Mouse (Mus musculus): ENCODE measurements around the gene 9530068E07Rik. TPM values are rescaled to one million over a fixed set of nuclear protein-coding genes. Genes with fewer than 3 reads are reported as not detected.

9530068E07Rik gene
- polyA plus RNA-seq, 1 experiment from 2014 or later, result 165 TPM

- Histone ChIP-seq H3K4me3 (no peak overlapping the region), H3K9me3 (no peaks in the 10 kb centered on the region), H3K27ac (replicated peaks) (no peak overlapping the region), H3K4me1 (peaks cover 10% of the 10 kb centered on the region), H3K27me3 (replicated peaks; ENCODE audit: low read depth, poor library complexity, severe bottlenecking) (no peaks in the 10 kb centered on the region), H3K36me3 (replicated peaks) (no peaks in the 10 kb centered on the region)
- no peak for DNase-seq (ENCODE audit: low spot score)
- WGBS, result 92% methylated on average over 5 of the region's 5 CpGs
Measured at GRCm38 (mm10) chr11:52435466-52435865, 39.2 kb downstream of the 9530068E07Rik start.

DNA sequence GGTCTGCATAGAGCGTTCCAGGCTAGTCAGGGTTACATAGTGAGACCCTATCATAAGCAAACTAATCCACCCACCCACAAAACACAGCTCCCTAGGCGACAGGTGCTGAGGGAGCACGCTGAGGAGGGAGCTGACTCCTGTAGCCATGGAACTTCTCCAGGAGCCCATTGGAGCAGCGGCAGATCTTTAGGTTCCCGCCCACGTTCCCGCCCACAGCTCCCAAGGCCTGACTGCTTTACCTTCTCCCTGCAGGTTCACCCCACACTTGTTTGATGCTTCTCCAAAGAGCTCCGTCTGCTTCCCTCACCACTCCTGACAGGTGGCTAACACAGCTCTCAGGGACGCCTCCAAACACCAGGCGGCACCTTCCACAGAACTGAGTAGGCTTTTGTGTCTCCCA lies 40.9 kb downstream of the 9530068E07Rik start:
- peak overlapping the region; percentile 29; the same call in 1 of the 2 replicates for H3K4me3 ChIP-seq
- WGBS, result 23% methylated on average over 10 of the region's 10 CpGs
- no peak overlapping the region for H3K27ac ChIP-seq (replicated peaks)
- DNase-seq (ENCODE audit: low spot score), result peak; percentile 27
- no peaks in the 10 kb centered on the region for H3K9me3 ChIP-seq
- H3K27me3 ChIP-seq (replicated peaks; ENCODE audit: low read depth, poor library complexity, severe bottlenecking), result no peaks in the 10 kb centered on the region
- H3K36me3 ChIP-seq (replicated peaks), result no peaks in the 10 kb centered on the region
- peaks cover 19% of the 10 kb centered on the region for H3K4me1 ChIP-seq

GRCm38 (mm10) chr11:52441096-52441495 lies 44.9 kb downstream of the 9530068E07Rik start:
- H3K9me3 ChIP-seq, result no peaks in the 10 kb centered on the region
- no peak for DNase-seq (ENCODE audit: low spot score)
- 76% methylated on average over 2 of the region's 2 CpGs for WGBS
- H3K36me3 ChIP-seq (replicated peaks), result no peaks in the 10 kb centered on the region
- peaks cover 19% of the 10 kb centered on the region for H3K4me1 ChIP-seq
- H3K27me3 ChIP-seq (replicated peaks; ENCODE audit: low read depth, poor library complexity, severe bottlenecking), result no peaks in the 10 kb centered on the region
- H3K4me3 ChIP-seq, result no peak overlapping the region
- no peak overlapping the region for H3K27ac ChIP-seq (replicated peaks)

GRCm38 (mm10) chr11:52447242-52447641 lies 51.0 kb downstream of the 9530068E07Rik start:
- no peak for DNase-seq (ENCODE audit: low spot score)
- Histone ChIP-seq H3K27me3 (replicated peaks; ENCODE audit: low read depth, poor library complexity, severe bottlenecking) (no peaks in the 10 kb centered on the region), H3K4me3 (no peak overlapping the region), H3K27ac (replicated peaks) (no peak overlapping the region), H3K9me3 (no peaks in the 10 kb centered on the region), H3K36me3 (replicated peaks) (no peaks in the 10 kb centered on the region), H3K4me1 (no peaks in the 10 kb centered on the region)
- WGBS, result 68% methylated on average over 4 of the region's 4 CpGs

GRCm38 (mm10) chr11:52449004-52449403 lies 52.8 kb downstream of the 9530068E07Rik start:
- no peak overlapping the region for H3K4me3 ChIP-seq
- 53% methylated on average over 3 of the region's 3 CpGs for WGBS
- H3K36me3 ChIP-seq (replicated peaks), result no peaks in the 10 kb centered on the region
- no peaks in the 10 kb centered on the region for H3K27me3 ChIP-seq (replicated peaks; ENCODE audit: low read depth, poor library complexity, severe bottlenecking)
- no peaks in the 10 kb centered on the region for H3K9me3 ChIP-seq
- H3K4me1 ChIP-seq, result no peaks in the 10 kb centered on the region
- no peak overlapping the region for H3K27ac ChIP-seq (replicated peaks)
- DNase-seq (ENCODE audit: low spot score), result no peak

- DNase-seq (ENCODE audit: low spot score), result no peak
- 89% methylated on average over 5 of the region's 5 CpGs for WGBS
- H3K27ac ChIP-seq (replicated peaks), result no peak overlapping the region
- no peaks in the 10 kb centered on the region for H3K27me3 ChIP-seq (replicated peaks; ENCODE audit: low read depth, poor library complexity, severe bottlenecking)
- no peaks in the 10 kb centered on the region for H3K36me3 ChIP-seq (replicated peaks)
- no peak overlapping the region for H3K4me3 ChIP-seq
- H3K9me3 ChIP-seq, result no peaks in the 10 kb centered on the region
- H3K4me1 ChIP-seq, result peaks cover 4% of the 10 kb centered on the region
Measured at GRCm38 (mm10) chr11:52458281-52458680, 62.1 kb downstream of the 9530068E07Rik start.

Other genes starting within 250 kb of the 9530068E07Rik start
- not detected in 2 replicates for gene Olfr1371, start 182.4 kb upstream of the 9530068E07Rik start, polyA plus RNA-seq (2016; fragmentation: Nextera tagmentation; extraction: Ambion mirVana)
- 938 and 966 TPM in 2 replicates for gene Skp1a, start 164.4 kb upstream of the 9530068E07Rik start, polyA plus RNA-seq (2016; fragmentation: Nextera tagmentation; extraction: Ambion mirVana)
- 11.3 and 13.0 TPM in 2 replicates for gene Tcf7, start 113.4 kb upstream of the 9530068E07Rik start, polyA plus RNA-seq (2016; fragmentation: Nextera tagmentation; extraction: Ambion mirVana)
- gene Vdac1, start 35.6 kb upstream of the 9530068E07Rik start, polyA plus RNA-seq (2016; fragmentation: Nextera tagmentation; extraction: Ambion mirVana), result 204 and 209 TPM in 2 replicates

All from embryonic facial prominence, embryonic 10.5 days (tissue).